Mouse (Mus musculus): ENCODE measurements around the gene Akap6. TPM values are rescaled to one million over a fixed set of nuclear protein-coding genes. Genes with fewer than 3 reads are reported as not detected.

Gene Akap6
- polyA plus RNA-seq, 1 experiment, result 6.6 TPM

DNA sequence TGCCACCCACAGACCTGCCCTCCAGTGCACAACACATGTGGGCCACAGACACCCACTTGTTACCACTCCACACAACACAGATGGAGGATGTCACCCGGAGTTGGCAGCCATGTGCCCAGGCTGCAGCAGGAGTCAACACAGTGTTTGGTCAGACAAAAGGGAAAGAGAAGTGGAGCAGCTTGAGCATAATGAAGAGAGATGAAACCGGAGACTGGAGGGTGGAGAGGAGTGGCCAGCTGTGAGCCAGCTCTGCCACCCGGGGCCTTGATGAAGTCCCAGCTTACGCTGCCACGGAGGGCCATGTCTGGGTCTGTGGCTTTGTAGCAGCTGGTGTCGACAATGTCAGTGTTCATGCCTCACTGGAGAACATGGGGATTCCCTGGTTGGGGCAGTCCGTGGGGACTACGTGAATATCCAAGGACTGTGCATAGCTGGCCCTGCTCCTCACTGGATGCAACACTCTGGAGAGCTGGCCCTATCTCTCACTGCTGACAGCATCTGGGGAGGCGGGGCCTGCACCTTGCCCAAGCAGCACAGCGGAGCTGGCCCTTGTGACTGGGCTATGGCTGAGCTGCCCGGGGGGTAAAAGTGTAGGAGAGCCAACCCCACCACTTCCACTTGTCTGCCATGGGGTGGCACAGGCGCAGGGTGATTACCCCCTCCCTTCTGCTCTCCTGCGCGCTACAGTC is 148.8 kb downstream of the Akap6 start:
- H3K27me3 ChIP-seq (ENCODE audit: control insufficient read depth, insufficient read depth, insufficient read length), result no peaks in the 10 kb centered on the region

DNA sequence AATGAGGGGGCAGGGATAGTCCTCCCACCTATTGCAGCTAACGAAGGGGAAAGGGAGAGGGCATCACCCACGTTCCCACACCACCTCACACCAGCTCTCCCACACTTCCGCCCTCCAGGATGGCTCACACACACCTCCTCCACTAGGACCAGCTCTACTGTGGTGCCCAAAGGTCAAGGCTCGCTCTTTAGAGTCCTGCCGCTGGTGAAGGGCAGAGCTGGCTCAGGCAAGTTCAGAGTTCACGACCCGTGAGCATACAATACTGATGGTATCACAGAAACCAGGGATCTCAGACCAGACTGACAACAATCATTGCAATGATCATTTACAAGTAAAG is 149.3 kb downstream of the Akap6 start:
- Histone ChIP-seq H3K4me3 (no peak overlapping the region), H3K79me2 (ENCODE audit: control insufficient read depth, insufficient read depth) (no peaks in the 10 kb centered on the region), H3K4me2 (ENCODE audit: low read depth) (peak overlapping the region; percentile 52), H3ac (ENCODE audit: control insufficient read depth, insufficient read length) (no peak overlapping the region), H3K27me3 (ENCODE audit: control insufficient read depth, insufficient read depth, insufficient read length) (no peaks in the 10 kb centered on the region), H3K36me3 (ENCODE audit: control insufficient read depth, insufficient read depth) (no peaks in the 10 kb centered on the region)
- TF ChIP-seq TCF3 (IDR thresholded peaks at IDR 0.05; ENCODE audit: insufficient read length, low read depth) (no peak), REST (IDR thresholded peaks at IDR 0.05; ENCODE audit: insufficient read depth, insufficient read length) (no peak), MYOD1 (IDR thresholded peaks at IDR 0.05; ENCODE audit: control insufficient read depth in 1 of 3, insufficient read length in 2 of 3, low read depth in 2 of 3) (no peak), MYOG (IDR thresholded peaks at IDR 0.05; ENCODE audit: control insufficient read depth in 1 of 3, insufficient read depth in 1 of 3, insufficient read length in 2 of 3, low read depth in 2 of 3) (no peak), CEBPB (IDR thresholded peaks at IDR 0.05; ENCODE audit: insufficient read depth, poor library complexity, severe bottlenecking) (no peak), POLR2A (IDR thresholded peaks at IDR 0.05; ENCODE audit: insufficient read length, low read depth) (no peak), USF1 (IDR thresholded peaks at IDR 0.05; ENCODE audit: low read depth) (no peak), MAX (IDR thresholded peaks at IDR 0.05; ENCODE audit: low read depth) (no peak), SRF (IDR thresholded peaks at IDR 0.05; ENCODE audit: control insufficient read depth, insufficient read length, low read depth) (no peak), TCF12 (IDR thresholded peaks at IDR 0.05; ENCODE audit: insufficient read depth, poor library complexity, severe bottlenecking) (no peak), POLR2AphosphoS2 (IDR thresholded peaks at IDR 0.05; ENCODE audit: insufficient read length, low read depth) (no peak), E2F4 (IDR thresholded peaks at IDR 0.05; ENCODE audit: insufficient read depth) (no peak)

More for the DNA sequence above, 148.8 kb downstream of the Akap6 start:
- Histone ChIP-seq H3K79me2 (ENCODE audit: control insufficient read depth, insufficient read depth) (no peaks in the 10 kb centered on the region), H3K4me3 (no peak overlapping the region), H3ac (ENCODE audit: control insufficient read depth, insufficient read length) (no peak overlapping the region), H3K36me3 (ENCODE audit: control insufficient read depth, insufficient read depth) (no peaks in the 10 kb centered on the region), H3K4me2 (ENCODE audit: low read depth) (peak overlapping the region; percentile 52)
- TF ChIP-seq TCF3 (IDR thresholded peaks at IDR 0.05; ENCODE audit: insufficient read length, low read depth) (peak; percentile 52), SRF (IDR thresholded peaks at IDR 0.05; ENCODE audit: control insufficient read depth, insufficient read length, low read depth) (no peak), TCF12 (IDR thresholded peaks at IDR 0.05; ENCODE audit: insufficient read depth, poor library complexity, severe bottlenecking) (peak; percentile 18), MYOG (IDR thresholded peaks at IDR 0.05; ENCODE audit: control insufficient read depth in 1 of 3, insufficient read depth in 1 of 3, insufficient read length in 2 of 3, low read depth in 2 of 3) (peak; percentile 25 to 84 (median 74)), MYOD1 (IDR thresholded peaks at IDR 0.05; ENCODE audit: control insufficient read depth in 1 of 3, insufficient read length in 2 of 3, low read depth in 2 of 3) (peak in 2 of 3 experiments; percentile 76 to 77), E2F4 (IDR thresholded peaks at IDR 0.05; ENCODE audit: insufficient read depth) (no peak), REST (IDR thresholded peaks at IDR 0.05; ENCODE audit: insufficient read depth, insufficient read length) (no peak), CEBPB (IDR thresholded peaks at IDR 0.05; ENCODE audit: insufficient read depth, poor library complexity, severe bottlenecking) (no peak), MAX (IDR thresholded peaks at IDR 0.05; ENCODE audit: low read depth) (no peak), USF1 (IDR thresholded peaks at IDR 0.05; ENCODE audit: low read depth) (no peak), POLR2AphosphoS2 (IDR thresholded peaks at IDR 0.05; ENCODE audit: insufficient read length, low read depth) (no peak), POLR2A (IDR thresholded peaks at IDR 0.05; ENCODE audit: insufficient read length, low read depth) (peak; percentile 23)

DNA sequence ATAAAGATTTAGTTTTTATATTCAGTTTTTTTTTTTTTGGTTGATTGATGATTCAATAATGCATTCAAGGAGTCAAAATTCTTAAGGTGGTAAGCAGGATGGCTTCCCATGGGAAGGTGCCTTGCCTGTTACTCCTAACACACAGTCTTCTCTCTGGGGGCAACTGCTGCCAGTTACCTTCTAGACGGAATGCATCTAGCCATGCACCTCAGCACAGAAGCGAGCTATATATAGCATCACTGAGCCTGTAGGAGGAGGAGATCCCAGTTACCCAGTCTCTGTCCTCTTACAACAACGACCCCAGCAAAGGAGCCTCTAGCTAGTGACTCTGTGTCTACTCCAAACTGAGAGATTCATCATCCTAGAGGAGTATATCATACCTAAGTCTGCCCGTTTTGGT is 150.1 kb downstream of the Akap6 start:
- Histone ChIP-seq H3K36me3 (ENCODE audit: control insufficient read depth, insufficient read depth) (no peaks in the 10 kb centered on the region), H3K79me2 (ENCODE audit: control insufficient read depth, insufficient read depth) (no peaks in the 10 kb centered on the region), H3K4me2 (ENCODE audit: low read depth) (no peak overlapping the region), H3ac (ENCODE audit: control insufficient read depth, insufficient read length) (no peak overlapping the region), H3K4me3 (no peak overlapping the region), H3K27me3 (ENCODE audit: control insufficient read depth, insufficient read depth, insufficient read length) (no peaks in the 10 kb centered on the region)
- no peak for TF ChIP-seq MYOD1 (IDR thresholded peaks at IDR 0.05; ENCODE audit: control insufficient read depth in 1 of 3, insufficient read length in 2 of 3, low read depth in 2 of 3)

DNA sequence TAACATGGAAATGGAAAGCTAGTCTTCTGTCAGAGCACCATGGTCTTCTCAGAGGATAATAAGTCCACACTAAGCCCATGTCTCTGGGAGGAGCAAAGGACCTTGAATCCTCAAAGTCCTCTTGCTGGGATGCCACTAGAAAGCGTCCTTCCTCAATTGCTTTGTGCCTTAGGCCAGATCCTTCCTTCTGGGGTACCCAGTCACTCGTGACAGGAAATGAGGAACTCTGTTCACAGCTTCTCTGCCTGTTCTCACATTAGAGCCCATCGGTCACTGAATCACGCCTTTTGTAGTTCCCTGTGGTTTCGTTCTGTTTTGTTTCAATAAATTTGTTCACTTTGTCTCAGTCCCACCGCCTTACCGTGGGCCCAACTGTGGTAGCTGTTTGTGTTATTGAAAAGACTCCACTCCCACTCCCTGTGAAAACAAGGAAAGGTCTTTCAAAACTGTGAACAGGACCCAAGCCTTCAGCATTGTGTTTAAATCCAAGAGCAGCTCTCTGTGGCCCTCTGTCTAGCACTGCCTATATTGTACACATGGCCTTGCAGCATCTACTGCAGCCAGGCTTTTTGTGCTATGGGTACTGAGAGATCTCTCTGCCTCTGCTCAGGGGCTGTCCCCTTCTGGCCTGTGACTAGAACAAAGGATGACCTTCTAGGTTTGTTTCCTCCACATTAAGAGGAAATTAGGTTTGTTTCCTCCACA is 151.3 kb downstream of the Akap6 start:
- Histone ChIP-seq H3K4me3 (no peak overlapping the region), H3K27me3 (ENCODE audit: control insufficient read depth, insufficient read depth, insufficient read length) (no peaks in the 10 kb centered on the region), H3K79me2 (ENCODE audit: control insufficient read depth, insufficient read depth) (peaks cover 5% of the 10 kb centered on the region), H3K4me2 (ENCODE audit: low read depth) (no peak overlapping the region), H3ac (ENCODE audit: control insufficient read depth, insufficient read length) (no peak overlapping the region), H3K36me3 (ENCODE audit: control insufficient read depth, insufficient read depth) (no peaks in the 10 kb centered on the region)
- TF ChIP-seq TCF12 (IDR thresholded peaks at IDR 0.05; ENCODE audit: insufficient read depth, poor library complexity, severe bottlenecking) (no peak), SRF (IDR thresholded peaks at IDR 0.05; ENCODE audit: control insufficient read depth, insufficient read length, low read depth) (no peak), POLR2AphosphoS2 (IDR thresholded peaks at IDR 0.05; ENCODE audit: insufficient read length, low read depth) (no peak), MAX (IDR thresholded peaks at IDR 0.05; ENCODE audit: low read depth) (no peak), CEBPB (IDR thresholded peaks at IDR 0.05; ENCODE audit: insufficient read depth, poor library complexity, severe bottlenecking) (no peak), MYOD1 (IDR thresholded peaks at IDR 0.05; ENCODE audit: control insufficient read depth in 1 of 3, insufficient read length in 2 of 3, low read depth in 2 of 3) (no peak), E2F4 (IDR thresholded peaks at IDR 0.05; ENCODE audit: insufficient read depth) (no peak), REST (IDR thresholded peaks at IDR 0.05; ENCODE audit: insufficient read depth, insufficient read length) (no peak), TCF3 (IDR thresholded peaks at IDR 0.05; ENCODE audit: insufficient read length, low read depth) (no peak), POLR2A (IDR thresholded peaks at IDR 0.05; ENCODE audit: insufficient read length, low read depth) (no peak), MYOG (IDR thresholded peaks at IDR 0.05; ENCODE audit: control insufficient read depth in 1 of 3, insufficient read depth in 1 of 3, insufficient read length in 2 of 3, low read depth in 2 of 3) (no peak)

Measured in myocyte (in vitro differentiated cells).